Mouse (Mus musculus): ENCODE measurements at regions not wholly inside any gene's neighbourhood (a gene's known extent, or its start where the extent isn't known, plus 50 kb on each side); places are given as distances from the start of the nearest gene placed in this dataset.

DNA sequence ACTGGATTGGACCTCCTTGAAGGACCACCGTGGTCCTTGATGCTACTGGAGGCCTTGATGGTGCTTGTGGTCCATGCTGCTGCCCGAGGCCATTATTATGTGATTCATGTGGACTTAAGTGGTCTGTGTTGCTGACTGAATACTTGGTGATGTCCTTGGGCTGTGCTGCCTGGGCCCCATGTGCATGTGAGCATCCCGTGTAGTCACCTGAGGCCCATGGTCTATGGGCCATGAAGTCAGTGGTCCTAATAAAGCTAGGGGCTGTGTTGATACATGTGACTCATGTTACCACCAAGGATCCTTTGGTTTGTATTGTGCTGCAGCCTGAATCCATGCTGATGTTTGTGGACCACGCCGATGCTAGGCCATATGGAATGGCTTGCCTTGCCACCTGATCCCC is 456.1 kb upstream of the Zic4 start:
- TF ChIP-seq EP300 (IDR thresholded peaks at IDR 0.05; ENCODE audit: low read depth): no peak
- no peak for TF ChIP-seq CTCF (IDR thresholded peaks at IDR 0.05; ENCODE audit: low read depth)

Measured in liver, postnatal 0 days (tissue).